ENCODE assay signal across 22 mouse cellular contexts in the genomic region with DNA sequence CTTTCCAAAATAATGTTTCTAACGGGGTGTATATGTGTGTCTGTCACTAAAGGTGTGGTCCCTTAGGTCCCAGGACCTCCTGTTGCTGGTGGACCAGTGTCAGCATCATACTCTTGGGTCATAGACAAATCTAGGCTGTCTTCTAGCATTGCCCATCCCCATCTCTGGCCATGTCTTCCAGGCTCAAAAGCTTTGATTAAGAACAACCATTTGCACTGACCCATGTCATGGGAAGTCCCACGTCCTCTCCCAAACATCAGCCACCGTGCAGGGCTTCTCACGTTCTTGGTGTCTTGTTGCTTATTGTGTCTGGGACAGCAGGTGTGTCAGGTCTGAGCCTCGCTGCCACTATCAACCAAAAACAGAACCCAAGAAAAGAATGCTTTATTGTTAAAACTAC. TPM values are rescaled to one million over a fixed set of nuclear protein-coding genes. Genes with fewer than 3 reads are reported as not detected.
A peak's percentile ranks its signal among the peaks of the same experiment; 100 is the strongest.
DNase-seq lines count a peak whose midpoint lies in the region; ATAC-seq lines count a peak whose summit lies in the region.
"Had no signal": no experiment of that assay in that cellular context is flagged by ENCODE, and none has a peak within 500 bp of the region (broad histone marks: within the 10 kb centered on the region; RNA-seq: fewer than 3 reads in every experiment).

No protein-coding gene starts in this region.

- ATAC-seq in hindbrain, embryonic 12.5 days (ENCODE audit: low FRiP score): no peak
- ATAC-seq in hindbrain, embryonic 11.5 days (ENCODE audit: low FRiP score): no peak
- no peak for ATAC-seq in neural tube, embryonic 13.5 days (ENCODE audit: low read depth)
- no peak for ATAC-seq in liver, embryonic 12.5 days
- ATAC-seq in neural tube, embryonic 15.5 days (ENCODE audit: low FRiP score): no peak
- ATAC-seq: forebrain, embryonic 14.5 days had no signal

- peaks cover 35% of the 10 kb centered on the region for H3K4me1 ChIP-seq in hindbrain, embryonic 12.5 days
- peaks cover under 1% of the 10 kb centered on the region; the same call in 1 of the 2 replicates for H3K4me1 ChIP-seq in hindbrain, embryonic 11.5 days (replicated peaks; ENCODE audit: control insufficient read depth, insufficient read depth, low read length)
- peaks cover 27% of the 10 kb centered on the region; the same call in 1 of the 2 replicates for H3K4me1 ChIP-seq in neural tube, embryonic 13.5 days (replicated peaks)
- peaks cover 65% of the 10 kb centered on the region for H3K4me1 ChIP-seq in liver, embryonic 12.5 days
- peaks cover 22% of the 10 kb centered on the region for H3K4me1 ChIP-seq in neural tube, embryonic 15.5 days
- H3K4me1 ChIP-seq: lung, embryonic 15.5 days had no signal

- 75% methylated on average over 5 of the region's 5 CpGs for WGBS in hindbrain, embryonic 12.5 days
- 77% methylated on average over 5 of the region's 5 CpGs for WGBS in hindbrain, embryonic 11.5 days
- WGBS in neural tube, embryonic 13.5 days: 74% methylated on average over 5 of the region's 5 CpGs
- WGBS in liver, embryonic 12.5 days (ENCODE audit: insufficient replicate concordance): 76% methylated on average over 5 of the region's 5 CpGs
- WGBS in neural tube, embryonic 15.5 days: 69% methylated on average over 5 of the region's 5 CpGs

- H3K4me3 ChIP-seq in hindbrain, embryonic 12.5 days: no peak overlapping the region
- H3K4me3 ChIP-seq in hindbrain, embryonic 11.5 days (ENCODE audit: low read depth, low read length): no peak overlapping the region
- H3K4me3 ChIP-seq in neural tube, embryonic 13.5 days: no peak overlapping the region
- H3K4me3 ChIP-seq in liver, embryonic 12.5 days: peak overlapping the region; percentile 55
- no peak overlapping the region for H3K4me3 ChIP-seq in neural tube, embryonic 15.5 days (replicated peaks)
- H3K4me3 ChIP-seq: kidney, embryonic 15.5 days; limb, embryonic 12.5 days; lung, embryonic 15.5 days had no signal

- H3K4me2 ChIP-seq in hindbrain, embryonic 12.5 days (replicated peaks): no peak overlapping the region
- H3K4me2 ChIP-seq in hindbrain, embryonic 11.5 days (replicated peaks; ENCODE audit: low read depth, low read length): no peak overlapping the region
- no peak overlapping the region for H3K4me2 ChIP-seq in neural tube, embryonic 13.5 days
- peak overlapping the region; percentile 66 for H3K4me2 ChIP-seq in liver, embryonic 12.5 days
- no peak overlapping the region for H3K4me2 ChIP-seq in neural tube, embryonic 15.5 days
- H3K4me2 ChIP-seq: kidney, embryonic 15.5 days; limb, embryonic 12.5 days; lung, embryonic 15.5 days had no signal

- no peaks in the 10 kb centered on the region for H3K9me3 ChIP-seq in hindbrain, embryonic 12.5 days (replicated peaks)
- H3K9me3 ChIP-seq in hindbrain, embryonic 11.5 days (ENCODE audit: control insufficient read depth, low read length): no peaks in the 10 kb centered on the region
- H3K9me3 ChIP-seq in neural tube, embryonic 13.5 days: no peaks in the 10 kb centered on the region
- H3K9me3 ChIP-seq in liver, embryonic 12.5 days (replicated peaks): no peaks in the 10 kb centered on the region
- no peaks in the 10 kb centered on the region for H3K9me3 ChIP-seq in neural tube, embryonic 15.5 days (replicated peaks)
- H3K9me3 ChIP-seq: kidney, embryonic 15.5 days; limb, embryonic 12.5 days; lung, embryonic 15.5 days had no signal

- H3K27ac ChIP-seq in hindbrain, embryonic 12.5 days: peak overlapping the region; percentile 30; the same call in 1 of the 2 replicates
- no peak overlapping the region for H3K27ac ChIP-seq in hindbrain, embryonic 11.5 days (ENCODE audit: low read depth, low read length)
- H3K27ac ChIP-seq in neural tube, embryonic 13.5 days (replicated peaks): 0 out of 2 replicates have a peak overlapping the region, but pooled peaks have one; percentile 19
- H3K27ac ChIP-seq in liver, embryonic 12.5 days: peak overlapping the region; percentile 97
- peak overlapping the region; percentile 46; the same call in 1 of the 2 replicates for H3K27ac ChIP-seq in neural tube, embryonic 15.5 days (replicated peaks)
- H3K27ac ChIP-seq: limb, embryonic 12.5 days; lung, embryonic 15.5 days had no signal

- no peaks in the 10 kb centered on the region for H3K27me3 ChIP-seq in hindbrain, embryonic 12.5 days
- H3K27me3 ChIP-seq in hindbrain, embryonic 11.5 days (ENCODE audit: control insufficient read depth, insufficient read depth, low read length): no peaks in the 10 kb centered on the region
- no peaks in the 10 kb centered on the region for H3K27me3 ChIP-seq in neural tube, embryonic 13.5 days
- H3K27me3 ChIP-seq in liver, embryonic 12.5 days (replicated peaks): no peaks in the 10 kb centered on the region
- H3K27me3 ChIP-seq in neural tube, embryonic 15.5 days (replicated peaks): no peaks in the 10 kb centered on the region
- H3K27me3 ChIP-seq: kidney, embryonic 15.5 days; limb, embryonic 12.5 days; lung, embryonic 15.5 days had no signal

- H3K36me3 ChIP-seq in hindbrain, embryonic 12.5 days: peaks cover 37% of the 10 kb centered on the region
- peaks cover 6% of the 10 kb centered on the region; the same call in 1 of the 2 replicates for H3K36me3 ChIP-seq in hindbrain, embryonic 11.5 days (ENCODE audit: control insufficient read depth, insufficient read depth, low read length)
- H3K36me3 ChIP-seq in neural tube, embryonic 13.5 days: peaks cover 40% of the 10 kb centered on the region
- H3K36me3 ChIP-seq in liver, embryonic 12.5 days: 0 out of 2 replicates have a peak, but pooled peaks cover 5% of the 10 kb centered on the region
- peaks cover 4% of the 10 kb centered on the region; the same call in 1 of the 2 replicates for H3K36me3 ChIP-seq in neural tube, embryonic 15.5 days

- H3K9ac ChIP-seq in hindbrain, embryonic 12.5 days: no peak overlapping the region
- no peak overlapping the region for H3K9ac ChIP-seq in hindbrain, embryonic 11.5 days (ENCODE audit: low read depth, low read length)
- no peak overlapping the region for H3K9ac ChIP-seq in neural tube, embryonic 13.5 days
- H3K9ac ChIP-seq in liver, embryonic 12.5 days: peak overlapping the region; percentile 69
- no peak overlapping the region for H3K9ac ChIP-seq in neural tube, embryonic 15.5 days (replicated peaks)
- H3K9ac ChIP-seq: kidney, embryonic 15.5 days; limb, embryonic 12.5 days; lung, embryonic 15.5 days had no signal

- no peak for DNase-seq in hindbrain, embryonic 11.5 days (ENCODE audit: low spot score)
- no peak for DNase-seq in neural tube, embryonic 10.5 days (ENCODE audit: extremely low spot score, low spot score)
- DNase-seq in urinary bladder, postnatal 36 days (ENCODE audit: low spot score in 2 of 2): no peak
- no peak for DNase-seq in lung, postnatal 25 days (ENCODE audit: low spot score)
- DNase-seq: cerebellum, postnatal 10 days; heart, postnatal 10 days; layer of hippocampus, postnatal 36 days; retina, postnatal 1 day; right cerebral cortex, postnatal 4 days; thymus, postnatal 4 days had no signal

RNA-seq across cellular contexts. Expression of a gene that starts 24.9 kb away (rescaled TPM):
- polyA plus RNA-seq in hindbrain, embryonic 12.5 days (2016; fragmentation: Nextera tagmentation; extraction: Ambion mirVana): not detected in 2 replicates
- not detected in 2 replicates for polyA plus RNA-seq in hindbrain, embryonic 11.5 days (2014; fragmentation: Nextera tagmentation; extraction: Ambion mirVana)
- not detected in 2 replicates for polyA plus RNA-seq in neural tube, embryonic 13.5 days (2015; fragmentation: Nextera tagmentation; extraction: Ambion mirVana)
- polyA plus RNA-seq in liver, embryonic 12.5 days (2016; fragmentation: Nextera tagmentation; extraction: Ambion mirVana): not detected in 2 replicates
- not detected in 2 replicates for polyA plus RNA-seq in neural tube, embryonic 15.5 days (2015; fragmentation: Nextera tagmentation; extraction: Ambion mirVana)
- polyA plus RNA-seq: forebrain, embryonic 14.5 days; gonadal fat pad, adult 2 months; intestine, embryonic 16.5 days; kidney, embryonic 15.5 days; large intestine, adult 2 months; limb, embryonic 12.5 days; lung, embryonic 15.5 days; testis, adult 2 months had no signal
